Mouse (Mus musculus): ENCODE measurements at regions not wholly inside any gene's neighbourhood (a gene's known extent, or its start where the extent isn't known, plus 50 kb on each side); places are given as distances from the start of the nearest gene placed in this dataset.

DNA sequence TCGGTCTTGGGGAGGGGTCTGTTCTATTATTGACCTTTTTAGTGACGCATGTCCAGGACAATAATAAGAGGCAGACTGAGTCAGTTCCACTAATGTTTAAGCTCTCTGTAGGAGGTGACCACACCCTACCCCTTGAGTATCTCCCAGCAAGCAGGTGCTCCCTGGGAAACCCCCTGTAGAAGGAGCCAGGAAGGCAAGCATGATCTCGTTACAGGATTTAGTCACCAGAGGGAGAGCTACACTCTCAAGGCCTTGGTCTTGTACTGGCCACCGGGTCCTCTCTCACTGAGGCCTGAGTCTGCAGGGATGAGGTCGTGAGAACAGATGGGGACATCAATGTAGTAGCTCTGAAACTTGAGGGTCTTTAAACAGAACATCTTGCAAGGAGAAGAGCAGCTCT is 55.3 kb upstream of the Ccnd2 start:
- DNase-seq, result no peak
- Histone ChIP-seq H3K4me1 (ENCODE audit: control insufficient read depth, insufficient read depth, low read length) (no peaks in the 10 kb centered on the region), H3K27ac (ENCODE audit: insufficient read depth, low read length) (no peak overlapping the region), H3K27me3 (ENCODE audit: control insufficient read depth, insufficient read depth, low read length) (no peaks in the 10 kb centered on the region), H3K4me3 (replicated peaks; ENCODE audit: insufficient read depth, low read depth, low read length) (no peak overlapping the region)
- TF ChIP-seq POLR2A (IDR thresholded peaks at IDR 0.05; ENCODE audit: borderline replicate concordance, insufficient read depth, low read length) (no peak), CTCF (IDR thresholded peaks at IDR 0.05; ENCODE audit: borderline replicate concordance, insufficient read depth, low read depth, low read length) (no peak)
- 74% methylated on average over 5 of the region's 5 CpGs for WGBS

- WGBS, result 91% methylated on average over 3 of the region's 3 CpGs
- TF ChIP-seq POLR2A (IDR thresholded peaks at IDR 0.05; ENCODE audit: borderline replicate concordance, insufficient read depth, low read length) (no peak), CTCF (IDR thresholded peaks at IDR 0.05; ENCODE audit: borderline replicate concordance, insufficient read depth, low read depth, low read length) (no peak)
- H3K27ac ChIP-seq (ENCODE audit: insufficient read depth, low read length), result no peak overlapping the region
- no peak for DNase-seq
- H3K27me3 ChIP-seq (ENCODE audit: control insufficient read depth, insufficient read depth, low read length), result no peaks in the 10 kb centered on the region
- H3K4me3 ChIP-seq (replicated peaks; ENCODE audit: insufficient read depth, low read depth, low read length), result no peak overlapping the region
- no peaks in the 10 kb centered on the region for H3K4me1 ChIP-seq (ENCODE audit: control insufficient read depth, insufficient read depth, low read length)
Observed at GRCm38 (mm10) chr6:127213355-127213754, 61.4 kb upstream of the Ccnd2 start.

DNA sequence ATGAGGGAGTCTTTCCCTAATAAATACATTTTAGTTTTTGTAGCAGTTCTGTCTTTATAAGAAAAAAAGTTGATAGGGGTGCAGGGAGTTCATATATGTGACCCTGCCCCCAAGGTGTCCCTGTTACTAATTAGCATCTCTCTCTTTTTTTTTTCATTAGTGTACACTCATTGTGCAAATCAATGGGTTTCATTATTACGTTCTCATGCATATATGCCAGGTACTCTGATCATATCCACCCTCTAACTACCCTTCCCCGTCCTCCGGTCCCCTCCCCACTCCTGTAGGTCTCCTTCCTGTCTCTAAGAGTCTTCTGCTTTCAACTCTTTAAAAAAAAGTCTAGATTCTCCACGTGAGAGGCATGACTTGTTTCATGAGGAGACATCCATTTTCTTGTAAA is 63.9 kb upstream of the Ccnd2 start:
- TF ChIP-seq CTCF (IDR thresholded peaks at IDR 0.05; ENCODE audit: borderline replicate concordance, insufficient read depth, low read depth, low read length) (no peak), POLR2A (IDR thresholded peaks at IDR 0.05; ENCODE audit: borderline replicate concordance, insufficient read depth, low read length) (no peak)
- no peak for DNase-seq
- no peak overlapping the region for H3K27ac ChIP-seq (ENCODE audit: insufficient read depth, low read length)
- H3K4me3 ChIP-seq (replicated peaks; ENCODE audit: insufficient read depth, low read depth, low read length), result no peak overlapping the region
- H3K4me1 ChIP-seq (ENCODE audit: control insufficient read depth, insufficient read depth, low read length), result no peaks in the 10 kb centered on the region
- no peaks in the 10 kb centered on the region for H3K27me3 ChIP-seq (ENCODE audit: control insufficient read depth, insufficient read depth, low read length)
- WGBS, result 81% methylated on average over 4 of the region's 4 CpGs

GRCm38 (mm10) chr6:127218634-127219445 is 66.8 kb upstream of the Ccnd2 start:
- no peak overlapping the region for H3K27ac ChIP-seq (ENCODE audit: insufficient read depth, low read length)
- DNase-seq, result no peak
- 64% methylated on average over 17 of the region's 17 CpGs for WGBS
- H3K4me3 ChIP-seq (replicated peaks; ENCODE audit: insufficient read depth, low read depth, low read length), result no peak overlapping the region
- no peaks in the 10 kb centered on the region for H3K4me1 ChIP-seq (ENCODE audit: control insufficient read depth, insufficient read depth, low read length)
- no peak for TF ChIP-seq CTCF (IDR thresholded peaks at IDR 0.05; ENCODE audit: borderline replicate concordance, insufficient read depth, low read depth, low read length)
- no peak for TF ChIP-seq POLR2A (IDR thresholded peaks at IDR 0.05; ENCODE audit: borderline replicate concordance, insufficient read depth, low read length)
- H3K27me3 ChIP-seq (ENCODE audit: control insufficient read depth, insufficient read depth, low read length), result no peaks in the 10 kb centered on the region

- TF ChIP-seq CTCF (IDR thresholded peaks at IDR 0.05; ENCODE audit: borderline replicate concordance, insufficient read depth, low read depth, low read length) (no peak), POLR2A (IDR thresholded peaks at IDR 0.05; ENCODE audit: borderline replicate concordance, insufficient read depth, low read length) (no peak)
- H3K4me3 ChIP-seq (replicated peaks; ENCODE audit: insufficient read depth, low read depth, low read length), result no peak overlapping the region
- 87% methylated on average over 7 of the region's 7 CpGs for whole genome bisulfite sequencing
- no peaks in the 10 kb centered on the region for H3K27me3 ChIP-seq (ENCODE audit: control insufficient read depth, insufficient read depth, low read length)
- no peak for DNase-seq
- no peak overlapping the region for H3K27ac ChIP-seq (ENCODE audit: insufficient read depth, low read length)
- H3K4me1 ChIP-seq (ENCODE audit: control insufficient read depth, insufficient read depth, low read length), result no peaks in the 10 kb centered on the region
Observed at GRCm38 (mm10) chr6:127219446-127219802, 67.4 kb upstream of the Ccnd2 start.

DNA sequence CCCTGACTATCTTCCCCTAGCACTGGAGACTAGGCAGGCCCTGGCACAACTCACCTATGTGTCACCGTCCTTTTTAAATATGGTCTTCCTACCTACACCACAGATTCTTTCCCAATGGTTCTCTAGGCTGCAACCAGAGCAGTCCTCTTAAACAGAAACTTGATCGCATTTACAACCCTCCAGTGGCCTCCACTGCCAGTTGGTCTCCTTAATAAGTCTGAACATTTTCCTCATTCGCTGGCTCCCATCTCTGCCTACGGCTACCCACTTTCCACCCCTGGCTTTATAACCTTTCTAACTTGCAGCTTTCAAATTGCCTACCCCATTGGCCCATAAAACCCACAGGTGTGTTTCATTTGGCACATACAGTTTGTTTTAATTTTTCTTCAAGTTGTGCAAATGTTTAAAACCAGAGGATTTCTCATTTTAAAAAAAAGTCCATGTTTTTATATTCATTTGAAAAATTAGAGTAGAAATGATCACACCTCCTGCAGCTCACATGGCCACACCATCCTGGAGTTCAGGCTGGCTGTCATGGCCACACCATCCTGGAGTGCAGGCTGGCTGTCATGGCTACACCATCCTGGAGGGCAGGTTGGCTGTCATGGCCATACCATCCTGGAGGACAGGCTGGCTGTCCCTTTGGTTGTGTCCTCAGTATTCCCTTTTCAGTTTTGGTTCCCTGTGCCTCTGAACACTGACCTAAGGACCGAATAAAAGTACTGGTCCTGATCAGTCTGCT is 74.4 kb upstream of the Ccnd2 start:
- Histone ChIP-seq H3K27ac (ENCODE audit: insufficient read depth, low read length) (no peak overlapping the region), H3K27me3 (ENCODE audit: control insufficient read depth, insufficient read depth, low read length) (no peaks in the 10 kb centered on the region), H3K4me1 (ENCODE audit: control insufficient read depth, insufficient read depth, low read length) (no peaks in the 10 kb centered on the region), H3K4me3 (replicated peaks; ENCODE audit: insufficient read depth, low read depth, low read length) (no peak overlapping the region)
- no peak for DNase-seq
- TF ChIP-seq POLR2A (IDR thresholded peaks at IDR 0.05; ENCODE audit: borderline replicate concordance, insufficient read depth, low read length) (no peak), CTCF (IDR thresholded peaks at IDR 0.05; ENCODE audit: borderline replicate concordance, insufficient read depth, low read depth, low read length) (no peak)
- WGBS, result 85% methylated on average over 5 of the region's 5 CpGs

GRCm38 (mm10) chr6:127236510-127237109 is 84.6 kb upstream of the Ccnd2 start:
- 66% methylated on average over 4 of the region's 4 CpGs for WGBS
- Histone ChIP-seq H3K27ac (ENCODE audit: insufficient read depth, low read length) (no peak overlapping the region), H3K4me3 (replicated peaks; ENCODE audit: insufficient read depth, low read depth, low read length) (no peak overlapping the region), H3K27me3 (ENCODE audit: control insufficient read depth, insufficient read depth, low read length) (no peaks in the 10 kb centered on the region), H3K4me1 (ENCODE audit: control insufficient read depth, insufficient read depth, low read length) (no peaks in the 10 kb centered on the region)
- TF ChIP-seq POLR2A (IDR thresholded peaks at IDR 0.05; ENCODE audit: borderline replicate concordance, insufficient read depth, low read length), result no peak
- no peak for DNase-seq

GRCm38 (mm10) chr6:127237168-127237567 is 85.2 kb upstream of the Ccnd2 start:
- Histone ChIP-seq H3K4me3 (replicated peaks; ENCODE audit: insufficient read depth, low read depth, low read length) (no peak overlapping the region), H3K27me3 (ENCODE audit: control insufficient read depth, insufficient read depth, low read length) (no peaks in the 10 kb centered on the region), H3K4me1 (ENCODE audit: control insufficient read depth, insufficient read depth, low read length) (no peaks in the 10 kb centered on the region), H3K27ac (ENCODE audit: insufficient read depth, low read length) (no peak overlapping the region)
- no peak for TF ChIP-seq CTCF (IDR thresholded peaks at IDR 0.05; ENCODE audit: borderline replicate concordance, insufficient read depth, low read depth, low read length)
- no peak for TF ChIP-seq POLR2A (IDR thresholded peaks at IDR 0.05; ENCODE audit: borderline replicate concordance, insufficient read depth, low read length)
- no peak for DNase-seq
- 91% methylated on average over 12 of the region's 12 CpGs for WGBS
